Mouse (Mus musculus) limb, embryonic 15.5 days (tissue): ENCODE data around the gene Efcc1. TPM values are rescaled to one million over a fixed set of nuclear protein-coding genes. Genes with fewer than 3 reads are reported as not detected.

Source experiments
- ATAC-seq: fragments of 200-750 bp; cut with Nextera tagmentation; 2 replicates; pipeline ENCODE4 v1.8.0; 2017; ENCODE audit warnings: low read depth, moderate TSS enrichment; ENCODE audit not compliant: insufficient number of reproducible peaks, low FRiP score, low TSS enrichment
- H3K27ac ChIP-seq: fragments of 300-500 bp; sonication (generic); 2 replicates; pipeline ENCODE4 v1.5.1; 2015; ENCODE audit warnings: moderate library complexity, mild to moderate bottlenecking, inconsistent platforms
- H3K27me3 ChIP-seq: fragments of 300-500 bp; sonication (generic); 2 replicates; pipeline ENCODE4 v1.6.1; 2015; ENCODE audit warnings: inconsistent platforms
- H3K36me3 ChIP-seq: fragments of 300-500 bp; sonication (generic); 2 replicates; pipeline ENCODE4 v1.6.1; 2015; ENCODE audit warnings: inconsistent platforms
- H3K4me1 ChIP-seq: fragments of 300-500 bp; sonication (generic); 2 replicates; pipeline ENCODE4 v1.6.1; 2015; ENCODE audit warnings: inconsistent platforms
- H3K4me2 ChIP-seq: fragments of 300-500 bp; sonication (generic); 2 replicates; pipeline ENCODE4 v1.6.1; 2015; ENCODE audit warnings: mild to moderate bottlenecking, inconsistent platforms
- H3K4me3 ChIP-seq: fragments of 300-500 bp; sonication (generic); 2 replicates; pipeline ENCODE4 v1.5.1; 2015; ENCODE audit warnings: mild to moderate bottlenecking, inconsistent platforms
- H3K9ac ChIP-seq: fragments of 300-500 bp; sonication (generic); 2 replicates; pipeline ENCODE4 v1.6.1; 2015; ENCODE audit warnings: inconsistent platforms
- H3K9me3 ChIP-seq: fragments of 300-500 bp; sonication (generic); 2 replicates; pipeline ENCODE4 v1.6.1; 2016; ENCODE audit warnings: inconsistent platforms
- WGBS: fragments of 180-500 bp; shearing (Covaris S2); methylation state at CpG from one replicate; pipeline ENCODE4 v1.1.7; 2015; 5-methylcytosine and 5-hydroxymethylcytosine counted together
- polyA plus RNA-seq: library from polyadenylated mRNA; unstranded; fragments of >200 nt; fragmentation: Nextera tagmentation; extraction: Ambion mirVana; gene quantifications from 2 replicates; pipeline ENCODE4 v1.2.1, GENCODE M21; 2015

Gene Efcc1
- polyA plus RNA-seq, 1 experiment from 2014 or later, result 0.97 TPM

GRCm38 (mm10) chr6:87795385-87796150 is 64.9 kb downstream of the Efcc1 start:
- H3K27me3 ChIP-seq, result no peaks in the 10 kb centered on the region
- peaks cover 2% of the 10 kb centered on the region; the same call in 1 of the 2 replicates for H3K4me1 ChIP-seq
- 85% methylated on average over 6 of the region's 6 CpGs for WGBS
- H3K4me2 ChIP-seq, result no peak overlapping the region
- no peak overlapping the region for H3K27ac ChIP-seq
- H3K36me3 ChIP-seq, result peaks cover 28% of the 10 kb centered on the region
- no peak for ATAC-seq
- H3K4me3 ChIP-seq, result no peak overlapping the region
- no peak overlapping the region for H3K9ac ChIP-seq
- H3K9me3 ChIP-seq, result no peaks in the 10 kb centered on the region

- WGBS, result 78% methylated on average over 6 of the region's 6 CpGs
- no peak overlapping the region for H3K27ac ChIP-seq
- H3K9me3 ChIP-seq, result no peaks in the 10 kb centered on the region
- H3K9ac ChIP-seq, result no peak overlapping the region
- H3K27me3 ChIP-seq, result no peaks in the 10 kb centered on the region
- H3K4me2 ChIP-seq, result no peak overlapping the region
- H3K4me3 ChIP-seq, result no peak overlapping the region
- 0 out of 2 replicates have a peak, but pooled peaks cover 2% of the 10 kb centered on the region for H3K4me1 ChIP-seq
- H3K36me3 ChIP-seq, result peaks cover 22% of the 10 kb centered on the region
- ATAC-seq, result no peak
Observed at GRCm38 (mm10) chr6:87796251-87796880, 65.7 kb downstream of the Efcc1 start.

GRCm38 (mm10) chr6:87797321-87797720 is 66.7 kb downstream of the Efcc1 start:
- 0 out of 2 replicates have a peak, but pooled peaks cover 2% of the 10 kb centered on the region for H3K4me1 ChIP-seq
- H3K9ac ChIP-seq, result no peak overlapping the region
- no peak for ATAC-seq
- H3K4me3 ChIP-seq, result no peak overlapping the region
- WGBS, result 20% methylated on average over 2 of the region's 2 CpGs
- no peaks in the 10 kb centered on the region for H3K27me3 ChIP-seq
- H3K9me3 ChIP-seq, result no peaks in the 10 kb centered on the region
- no peak overlapping the region for H3K27ac ChIP-seq
- peaks cover 12% of the 10 kb centered on the region for H3K36me3 ChIP-seq
- no peak overlapping the region for H3K4me2 ChIP-seq

GRCm38 (mm10) chr6:87799576-87799975 is 68.9 kb downstream of the Efcc1 start:
- no peak overlapping the region for H3K27ac ChIP-seq
- H3K4me2 ChIP-seq, result no peak overlapping the region
- ATAC-seq, result no peak
- 92% methylated on average over 6 of the region's 6 CpGs for WGBS
- no peak overlapping the region for H3K4me3 ChIP-seq
- no peaks in the 10 kb centered on the region for H3K27me3 ChIP-seq
- H3K36me3 ChIP-seq, result peaks cover 5% of the 10 kb centered on the region
- no peaks in the 10 kb centered on the region for H3K9me3 ChIP-seq
- 0 out of 2 replicates have a peak, but pooled peaks cover 2% of the 10 kb centered on the region for H3K4me1 ChIP-seq
- H3K9ac ChIP-seq, result no peak overlapping the region

- Histone ChIP-seq H3K4me2 (no peak overlapping the region), H3K27ac (no peak overlapping the region), H3K27me3 (no peaks in the 10 kb centered on the region), H3K9ac (no peak overlapping the region), H3K4me3 (no peak overlapping the region), H3K36me3 (peaks cover 7% of the 10 kb centered on the region), H3K4me1 (no peaks in the 10 kb centered on the region), H3K9me3 (no peaks in the 10 kb centered on the region)
- ATAC-seq, result no peak
- WGBS, result 80% methylated on average over 7 of the region's 7 CpGs
Observed at GRCm38 (mm10) chr6:87802462-87802861, 71.8 kb downstream of the Efcc1 start.

GRCm38 (mm10) chr6:87804036-87804435 is 73.4 kb downstream of the Efcc1 start:
- H3K9ac ChIP-seq, result no peak overlapping the region
- peaks cover 7% of the 10 kb centered on the region for H3K36me3 ChIP-seq
- H3K4me1 ChIP-seq, result no peaks in the 10 kb centered on the region
- no peak overlapping the region for H3K27ac ChIP-seq
- no peak for ATAC-seq
- no peaks in the 10 kb centered on the region for H3K9me3 ChIP-seq
- H3K27me3 ChIP-seq, result no peaks in the 10 kb centered on the region
- no peak overlapping the region for H3K4me2 ChIP-seq
- WGBS, result 76% methylated on average over 1 of the region's 1 CpGs
- no peak overlapping the region for H3K4me3 ChIP-seq

GRCm38 (mm10) chr6:87804886-87805285 is 74.2 kb downstream of the Efcc1 start:
- no peaks in the 10 kb centered on the region for H3K9me3 ChIP-seq
- no peak overlapping the region for H3K9ac ChIP-seq
- 72% methylated on average over 7 of the region's 7 CpGs for WGBS
- no peak for ATAC-seq
- no peak overlapping the region for H3K27ac ChIP-seq
- H3K4me3 ChIP-seq, result no peak overlapping the region
- H3K4me2 ChIP-seq, result no peak overlapping the region
- peaks cover 6% of the 10 kb centered on the region for H3K4me1 ChIP-seq
- no peaks in the 10 kb centered on the region for H3K27me3 ChIP-seq
- peaks cover 7% of the 10 kb centered on the region for H3K36me3 ChIP-seq

GRCm38 (mm10) chr6:87805448-87805847 is 74.8 kb downstream of the Efcc1 start:
- H3K9me3 ChIP-seq, result no peaks in the 10 kb centered on the region
- H3K27ac ChIP-seq, result no peak overlapping the region
- no peak overlapping the region for H3K4me3 ChIP-seq
- H3K4me2 ChIP-seq, result no peak overlapping the region
- ATAC-seq, result no peak
- peaks cover 12% of the 10 kb centered on the region for H3K4me1 ChIP-seq
- no peaks in the 10 kb centered on the region for H3K27me3 ChIP-seq
- H3K9ac ChIP-seq, result no peak overlapping the region
- WGBS, result 88% methylated on average over 7 of the region's 7 CpGs
- peaks cover 7% of the 10 kb centered on the region for H3K36me3 ChIP-seq

Other genes with a start within 250 kb of the Efcc1 start
- gene Arhgap25, start 197.6 kb upstream of the Efcc1 start, polyA plus RNA-seq, result 7.6 and 8.4 TPM in 2 replicates
- 5.1 and 5.3 TPM in 2 replicates for gene Prokr1, start 140.1 kb upstream of the Efcc1 start, polyA plus RNA-seq
- gene Aplf, start 58.7 kb upstream of the Efcc1 start, polyA plus RNA-seq, result 14.9 and 15.1 TPM in 2 replicates
- 0.97 and 1.3 TPM in 2 replicates for gene Gp9, start 47.2 kb downstream of the Efcc1 start, polyA plus RNA-seq
- 11.9 and 12.5 TPM in 2 replicates for gene Rab43, start 81.3 kb downstream of the Efcc1 start, polyA plus RNA-seq
- 3.0 and 5.1 TPM in 2 replicates for gene Gm45140, start 104.9 kb downstream of the Efcc1 start, polyA plus RNA-seq
- 36.4 and 45.6 TPM in 2 replicates for gene Isy1, start 107.9 kb downstream of the Efcc1 start, polyA plus RNA-seq
- 1,091 and 1,093 TPM in 2 replicates for gene Cnbp, start 120.2 kb downstream of the Efcc1 start, polyA plus RNA-seq
- gene Copg1, start 156.9 kb downstream of the Efcc1 start, polyA plus RNA-seq, result 183 and 189 TPM in 2 replicates
- gene Hmces, start 183.1 kb downstream of the Efcc1 start, polyA plus RNA-seq, result 48.8 and 49.8 TPM in 2 replicates